Mouse (Mus musculus) CH12.LX (cell line): ENCODE measurements at regions not wholly inside any gene's neighbourhood (a gene's known extent, or its start where the extent isn't known, plus 50 kb on each side); places are given as distances from the start of the nearest gene placed in this dataset.

Source experiments
- DNase-seq: peaks from one replicate; pipeline ENCODE4 v3.0.0-alpha.2; 2013; ENCODE audit errors: extremely low read depth
- H3K27ac ChIP-seq: 2 replicates; pipeline ENCODE4 v1.5.1; 2012; ENCODE audit warnings: low read depth, mild to moderate bottlenecking, control low read depth, moderate library complexity; ENCODE audit not compliant: insufficient read depth
- H3K27me3 ChIP-seq: replicated peaks from 2 replicates; pipeline ENCODE3; 2012; ENCODE audit warnings: inconsistent platforms
- H3K36me3 ChIP-seq, 2 experiments: replicated peaks in 1 of 2; 2 replicates each; pipeline versions ENCODE3 to v1.6.1; 2012; ENCODE audit warnings: inconsistent platforms in 1 of 2, low read length in 1 of 2, mild to moderate bottlenecking in 1 of 2, mixed read lengths in 1 of 2, moderate library complexity in 1 of 2; ENCODE audit not compliant: control insufficient read depth in 1 of 2, insufficient read depth in 1 of 2
- H3K4me1 ChIP-seq, 2 experiments: 2 replicates each; pipeline ENCODE4 v1.6.1; 2012; ENCODE audit warnings: inconsistent platforms in 1 of 2, moderate library complexity in 1 of 2; ENCODE audit not compliant: insufficient read depth in 2 of 2, control insufficient read depth in 1 of 2
- H3K4me2 ChIP-seq: 2 replicates; pipeline ENCODE4 v1.6.1; 2012; ENCODE audit warnings: low read depth, mild to moderate bottlenecking, control low read depth; ENCODE audit not compliant: poor library complexity, insufficient read depth, severe bottlenecking
- H3K4me3 ChIP-seq, 3 experiments: fragments of 150-350 bp in 1 of 3; sonication (generic) in 1 of 3; replicated peaks in 1 of 3; 2 replicates each; pipeline versions ENCODE3 to v1.5.1; 2011 to 2012; ENCODE audit warnings: low read depth in 2 of 3, low read length in 2 of 3, mild to moderate bottlenecking in 2 of 3, moderate library complexity in 2 of 3, control low read depth in 1 of 3, improper control_type of control experiment in 1 of 3, inconsistent platforms in 1 of 3, mixed read lengths in 1 of 3; ENCODE audit not compliant: poor library complexity in 1 of 3
- H3K79me2 ChIP-seq: replicated peaks from 2 replicates; pipeline ENCODE4 v1.6.1; 2012; ENCODE audit warnings: mild to moderate bottlenecking, moderate library complexity; ENCODE audit not compliant: control insufficient read depth, poor library complexity, insufficient read depth, severe bottlenecking; ENCODE audit errors: extremely low read depth
- H3K9ac ChIP-seq: 2 replicates; pipeline ENCODE4 v1.6.1; 2012; ENCODE audit warnings: low read depth, mild to moderate bottlenecking, control low read depth, moderate library complexity; ENCODE audit not compliant: insufficient read depth
- H3K9me3 ChIP-seq: replicated peaks from 2 replicates; pipeline ENCODE3; 2012; ENCODE audit warnings: low read length, inconsistent platforms, mixed read lengths
- BHLHE40 ChIP-seq: IDR thresholded peaks from 2 replicates; pipeline ENCODE4 v1.6.1; 2011; ENCODE audit warnings: mild to moderate bottlenecking, low read depth, low read length, improper control_type of control experiment
- CHD2 ChIP-seq: IDR thresholded peaks from 2 replicates; pipeline ENCODE4 v1.6.1; 2011; ENCODE audit warnings: low read length, improper control_type of control experiment
- CTCF ChIP-seq, 2 experiments: IDR thresholded peaks in 1 of 2; conservative IDR thresholded peaks in 1 of 2; 2 replicates each; pipeline ENCODE4 v1.5.1; 2011 to 2012; ENCODE audit warnings: low read depth in 2 of 2, low read length in 2 of 2, improper control_type of control experiment in 1 of 2, inconsistent platforms in 1 of 2, mild to moderate bottlenecking in 1 of 2, moderate library complexity in 1 of 2
- E2F4 ChIP-seq: IDR thresholded peaks from 2 replicates; pipeline ENCODE4 v1.6.1; 2011; ENCODE audit warnings: low read depth, low read length, improper control_type of control experiment; ENCODE audit not compliant: insufficient replicate concordance
- ELF1 ChIP-seq: IDR thresholded peaks from 2 replicates; pipeline ENCODE4 v1.6.1; 2014; ENCODE audit warnings: low read depth, mild to moderate bottlenecking, inconsistent platforms, low read length, improper control_type of control experiment
- EP300 ChIP-seq: IDR thresholded peaks from 2 replicates; pipeline ENCODE4 v1.6.1; 2011; ENCODE audit warnings: low read length, improper control_type of control experiment
- GABPA ChIP-seq: IDR thresholded peaks from 2 replicates; pipeline ENCODE4 v1.6.1; 2012; ENCODE audit warnings: low read depth, low read length, improper control_type of control experiment, inconsistent platforms; ENCODE audit not compliant: insufficient replicate concordance
- IRF4 ChIP-seq: IDR thresholded peaks from 2 replicates; pipeline ENCODE4 v1.6.1; 2014; ENCODE audit warnings: low read depth, mild to moderate bottlenecking, inconsistent platforms, low read length, improper control_type of control experiment
- MAFK ChIP-seq: IDR thresholded peaks from 2 replicates; pipeline ENCODE4 v1.6.1; 2011; ENCODE audit warnings: low read length, improper control_type of control experiment; ENCODE audit not compliant: insufficient replicate concordance
- MXI1 ChIP-seq: IDR thresholded peaks from 2 replicates; pipeline ENCODE4 v1.6.1; 2011; ENCODE audit warnings: mild to moderate bottlenecking, low read depth, low read length, improper control_type of control experiment
- MYC ChIP-seq: IDR thresholded peaks from 2 replicates; pipeline ENCODE4 v1.6.1; 2011; ENCODE audit warnings: low read depth, mild to moderate bottlenecking, improper control_type of control experiment, low read length
- NRF1 ChIP-seq: IDR thresholded peaks from 2 replicates; pipeline ENCODE4 v1.6.1; 2014; ENCODE audit warnings: low read depth, mild to moderate bottlenecking, inconsistent platforms, low read length, improper control_type of control experiment, moderate library complexity
- POLR2AphosphoS2 ChIP-seq: IDR thresholded peaks from 2 replicates; pipeline ENCODE4 v1.6.1; 2011; ENCODE audit warnings: low read depth, low read length, improper control_type of control experiment
- RAD21 ChIP-seq: IDR thresholded peaks from 2 replicates; pipeline ENCODE4 v1.6.1; 2011; ENCODE audit warnings: low read depth, mild to moderate bottlenecking, low read length, improper control_type of control experiment, moderate library complexity
- SIN3A ChIP-seq: IDR thresholded peaks from 2 replicates; pipeline ENCODE4 v1.6.1; 2012; ENCODE audit warnings: low read length, improper control_type of control experiment, inconsistent platforms
- SMC3 ChIP-seq: IDR thresholded peaks from 2 replicates; pipeline ENCODE4 v1.6.1; 2011; ENCODE audit warnings: low read depth, low read length, improper control_type of control experiment
- TBP ChIP-seq: conservative IDR thresholded peaks from 2 replicates; pipeline ENCODE4 v1.6.1; 2011; ENCODE audit warnings: low read depth, low read length, improper control_type of control experiment
- ZC3H11A ChIP-seq: IDR thresholded peaks from 2 replicates; pipeline ENCODE4 v1.6.1; 2012; ENCODE audit warnings: low read depth, mild to moderate bottlenecking, inconsistent platforms, low read length, improper control_type of control experiment
- ZKSCAN1 ChIP-seq: IDR thresholded peaks from 2 replicates; pipeline ENCODE4 v1.6.1; 2012; ENCODE audit warnings: low read depth, inconsistent platforms, low read length, improper control_type of control experiment, borderline replicate concordance
- ZMIZ1 ChIP-seq: IDR thresholded peaks from 2 replicates; pipeline ENCODE4 v1.6.1; 2012; ENCODE audit warnings: low read depth, mild to moderate bottlenecking, inconsistent platforms, low read length, improper control_type of control experiment
- ZNF384 ChIP-seq: IDR thresholded peaks from 2 replicates; pipeline ENCODE4 v1.6.1; 2012; ENCODE audit warnings: low read depth, low read length, improper control_type of control experiment, inconsistent platforms
- dilution Hi-C: fragments of 300-500 bp; cut with MboI; formaldehyde crosslinking; loops from 2 replicates; pipeline ENCODE4 v1.14.3; 2020; ENCODE audit warnings: low sequenced_read_pairs; ENCODE audit not compliant: extremely low pct_unique_long_range_greater_than_20kb, extremely low pct_ligation_motif_present
- in situ Hi-C: fragments of 300-500 bp; cut with MboI; formaldehyde crosslinking; loops from 3 replicates; pipeline ENCODE4 v1.14.3; 2019; ENCODE audit warnings: low sequenced_read_pairs, low pct_ligation_motif_present, low pct_unique_long_range_greater_than_20kb, mixed read lengths

DNA sequence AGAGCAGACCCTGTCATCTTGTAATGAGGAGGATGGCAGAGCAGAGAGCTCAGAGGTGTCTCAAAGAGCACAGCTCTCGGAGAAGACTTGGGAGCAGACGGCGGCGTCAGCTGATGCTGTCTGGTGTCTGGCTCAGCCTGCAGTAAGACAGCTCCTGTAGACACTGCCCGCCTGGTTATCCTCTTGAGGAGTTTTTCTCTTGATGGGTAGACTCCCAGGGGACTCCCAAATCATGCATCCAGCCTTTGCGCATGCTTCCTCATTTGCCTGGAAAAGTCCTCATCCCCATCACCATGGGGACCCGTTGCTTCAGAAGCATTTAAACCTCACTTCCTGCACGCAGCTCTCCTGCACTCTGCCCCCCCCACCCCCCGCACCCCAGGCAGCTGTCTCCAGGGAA lies 67.6 kb downstream of the Llph start:
- no peaks in the 10 kb centered on the region for H3K36me3 ChIP-seq
- no peaks in the 10 kb centered on the region for H3K79me2 ChIP-seq
- TF ChIP-seq POLR2AphosphoS2 (no peak), GABPA (no peak), E2F4 (no peak), ELF1 (no peak), ZNF384 (no peak), CHD2 (no peak), NRF1 (no peak), ZC3H11A (no peak), RAD21 (no peak), MAFK (no peak), EP300 (no peak), ZKSCAN1 (no peak)
- no peak overlapping the region for H3K4me2 ChIP-seq
- in situ Hi-C loops (no loop called here), dilution Hi-C loops (no loop called here)
- DNase-seq = no peak
- no peaks in the 10 kb centered on the region for H3K9me3 ChIP-seq
- H3K4me3 ChIP-seq = no peak overlapping the region
- no peak overlapping the region for H3K9ac ChIP-seq
- no peaks in the 10 kb centered on the region for H3K27me3 ChIP-seq
- H3K4me1 ChIP-seq = peaks cover 0 to 3% of the 10 kb centered on the region in 2 experiments; a peak in 1 of 4 replicates
- H3K27ac ChIP-seq = no peak overlapping the region

GRCm38 (mm10) chr10:120297311-120297710 lies 70.4 kb downstream of the Llph start:
- Histone ChIP-seq H3K4me3 (no peak overlapping the region), H3K27ac (no peak overlapping the region), H3K4me2 (no peak overlapping the region), H3K9ac (no peak overlapping the region), H3K36me3 (no peaks in the 10 kb centered on the region), H3K9me3 (no peaks in the 10 kb centered on the region), H3K27me3 (no peaks in the 10 kb centered on the region), H3K79me2 (no peaks in the 10 kb centered on the region), H3K4me1 (peaks cover 0 to 3% of the 10 kb centered on the region in 2 experiments; a peak in 1 of 4 replicates)
- no peak for DNase-seq
- in situ Hi-C loops (no loop called here), dilution Hi-C loops (no loop called here)
- TF ChIP-seq SMC3 (no peak), TBP (no peak), MXI1 (no peak), BHLHE40 (no peak), MYC (no peak), IRF4 (no peak), CTCF (conservative IDR thresholded peaks at IDR 0.05 in 1 of 2, IDR thresholded peaks at IDR 0.05 in 1 of 2; ENCODE audit: low read depth in 2 of 2, low read length in 2 of 2) (no peak), ZMIZ1 (no peak), SIN3A (no peak)
